Mouse (Mus musculus) heart, adult 18-20 months (tissue): Measurements from ENCODE around the gene Map7d3. TPM values are rescaled to one million over a fixed set of nuclear protein-coding genes. Genes with fewer than 3 reads are reported as not detected.

Experiments used
- total RNA-seq, 2 experiments: library from RNA; stranded (reverse); gene quantifications; 2 replicates each; pipeline ENCODE4 v1.2.3; 2021

The Map7d3 gene
- total RNA-seq, 2 experiments from 2014 or later: 0.22 to 0.28 TPM

Other genes with a start within 250 kb of the Map7d3 start
- gene Mmgt1, start 224.3 kb downstream of the Map7d3 start, total RNA-seq: 10 to 100 TPM; 31.8 to 32.2 TPM
- gene Slc9a6, start 212.6 kb downstream of the Map7d3 start, total RNA-seq: 10 to 100 TPM; 23.5 to 26.9 TPM
- 100 to 1,000 TPM; 118 to 138 TPM for gene Fhl1, start 90.5 kb downstream of the Map7d3 start, total RNA-seq
- gene Adgrg4, start 47.8 kb upstream of the Map7d3 start, total RNA-seq: not detected
- gene Brs3, start 220.7 kb upstream of the Map7d3 start, total RNA-seq: not detected
- gene Htatsf1, start 231.3 kb upstream of the Map7d3 start, total RNA-seq: 10 to 100 TPM; 53.3 to 55.0 TPM